In genomic region chr1:43737812-43738518, GRCm38 (mm10) we compare ENCODE assay signal across 8 mouse cellular contexts. TPM values are rescaled to one million over a fixed set of nuclear protein-coding genes. Genes with fewer than 3 reads are reported as not detected.
DNase-seq lines count a peak whose midpoint lies in the region; ATAC-seq and TF ChIP-seq lines count a peak whose summit lies in the region.

No protein-coding gene starts in this region.

- no peak for TF ChIP-seq CTCF in C2C12 (IDR thresholded peaks at IDR 0.05; ENCODE audit: control insufficient read depth, insufficient read depth, insufficient read length)
- TF ChIP-seq CTCF in layer of hippocampus, adult 2 months (conservative IDR thresholded peaks at IDR 0.05) = peak; percentile 88

- peak; percentile 9 to 61 for DNase-seq in heart, adult 18-20 months
- peak; percentile 43 for DNase-seq in brain, embryonic 18.5 days (ENCODE audit: low read depth, low spot score)
- DNase-seq in frontal cortex, postnatal 36 days (ENCODE audit: low spot score in 2 of 2) = peak; percentile 32 to 75
- DNase-seq in layer of hippocampus, adult 2 months (ENCODE audit: low spot score in 2 of 2) = peak; percentile 32 to 73
- DNase-seq in thymus, postnatal 25 days = peak; percentile 47

- H3K4me2 ChIP-seq in heart, embryonic 11.5 days = no peak overlapping the region
- no peak overlapping the region for H3K4me2 ChIP-seq in midbrain, embryonic 13.5 days (replicated peaks)

- no peak overlapping the region for H3ac ChIP-seq in C2C12 (ENCODE audit: control insufficient read depth, insufficient read length, low read depth)

- no peaks in the 10 kb centered on the region for H3K9me3 ChIP-seq in heart, embryonic 11.5 days (replicated peaks; ENCODE audit: control insufficient read depth, low read length)
- no peaks in the 10 kb centered on the region for H3K9me3 ChIP-seq in midbrain, embryonic 13.5 days

- no peak overlapping the region for H3K9ac ChIP-seq in heart, embryonic 11.5 days (ENCODE audit: low read depth, low read length)
- no peak overlapping the region for H3K9ac ChIP-seq in midbrain, embryonic 13.5 days (replicated peaks)

- WGBS in heart, embryonic 11.5 days (ENCODE audit: insufficient replicate concordance) = 68% methylated on average over 7 of the region's 7 CpGs
- 71% methylated on average over 7 of the region's 7 CpGs for WGBS in midbrain, embryonic 13.5 days

- H3K4me1 ChIP-seq in heart, embryonic 11.5 days (ENCODE audit: control insufficient read depth, insufficient read depth, low read length) = no peaks in the 10 kb centered on the region
- H3K4me1 ChIP-seq in midbrain, embryonic 13.5 days (replicated peaks) = no peaks in the 10 kb centered on the region

- H3K27me3 ChIP-seq in heart, embryonic 11.5 days (ENCODE audit: control insufficient read depth, insufficient read depth, low read length) = no peaks in the 10 kb centered on the region
- no peaks in the 10 kb centered on the region for H3K27me3 ChIP-seq in C2C12 (ENCODE audit: control insufficient read depth, insufficient read depth, insufficient read length)
- no peaks in the 10 kb centered on the region for H3K27me3 ChIP-seq in midbrain, embryonic 13.5 days

- H3K4me3 ChIP-seq in heart, embryonic 11.5 days (ENCODE audit: low read depth, low read length) = no peak overlapping the region
- no peak overlapping the region for H3K4me3 ChIP-seq in C2C12 (ENCODE audit: insufficient read depth, poor library complexity, severe bottlenecking)
- H3K4me3 ChIP-seq in layer of hippocampus, adult 2 months = no peak overlapping the region
- H3K4me3 ChIP-seq in midbrain, embryonic 13.5 days (replicated peaks) = no peak overlapping the region

- no peak for ATAC-seq in heart, embryonic 11.5 days (replicated peaks; ENCODE audit: insufficient number of reproducible peaks, low FRiP score, low TSS enrichment)
- peak; percentile 67 for ATAC-seq in midbrain, embryonic 13.5 days

- H3K36me3 ChIP-seq in heart, embryonic 11.5 days (ENCODE audit: control insufficient read depth, insufficient read depth, low read length) = no peaks in the 10 kb centered on the region
- H3K36me3 ChIP-seq in C2C12 (ENCODE audit: control insufficient read depth, insufficient read depth) = no peaks in the 10 kb centered on the region
- no peaks in the 10 kb centered on the region for H3K36me3 ChIP-seq in midbrain, embryonic 13.5 days

- H3K79me2 ChIP-seq in C2C12 (ENCODE audit: control insufficient read depth, insufficient read depth) = no peaks in the 10 kb centered on the region

- H3K79me3 ChIP-seq in C2C12 (ENCODE audit: low read depth) = no peaks in the 10 kb centered on the region

- no peak overlapping the region for H3K27ac ChIP-seq in heart, embryonic 11.5 days (ENCODE audit: low read depth, low read length)
- no peak overlapping the region for H3K27ac ChIP-seq in layer of hippocampus, adult 2 months
- no peak overlapping the region for H3K27ac ChIP-seq in midbrain, embryonic 13.5 days

TF ChIP-seq in C2C12, 6 proteins besides CTCF, POLR2A, EP300 and RAD21:
- TF ChIP-seq MYOG (IDR thresholded peaks at IDR 0.05; ENCODE audit: control insufficient read depth, extremely low read depth, insufficient read length) = no peak
- TF ChIP-seq CEBPB (IDR thresholded peaks at IDR 0.05; ENCODE audit: low read depth) = peak; percentile 25
- TF ChIP-seq USF1 (IDR thresholded peaks at IDR 0.05; ENCODE audit: low read depth) = peak; percentile 28

RNA-seq across cellular contexts. Expression of gene 1500015O10Rik, which starts 7.6 kb away (rescaled TPM):
- total RNA-seq in heart, adult 18-20 months (2021) = 1 to 10 TPM; 1.5 to 3.9 TPM
- 2.5 and 3.2 TPM in 2 replicates for polyA plus RNA-seq in heart, embryonic 11.5 days (2014; fragmentation: Nextera tagmentation; extraction: Ambion mirVana)
- polyA plus RNA-seq in C2C12 (2012; fragmentation: generic; extraction: Trizol) = 0.15 TPM
- 1 to 10 TPM; 1.8 to 3.5 TPM for total RNA-seq in layer of hippocampus, adult 2 months (2021)
- 4.6 and 10.6 TPM in 2 replicates for polyA plus RNA-seq in midbrain, embryonic 13.5 days (2015; fragmentation: Nextera tagmentation; extraction: Ambion mirVana)
